Mouse (Mus musculus) splenic B cell, adult 2 months (primary cell): Measurements from ENCODE around the gene Cd86.

Experiments used
- DNase-seq: peaks from one replicate; pipeline ENCODE4 v3.0.0-alpha.2; 2011; ENCODE audit warnings: low read depth, low spot score
- H3K27me3 ChIP-seq: 2 replicates; pipeline ENCODE4 v1.6.1; 2012; ENCODE audit warnings: mild to moderate bottlenecking, low read length, moderate library complexity, mixed read lengths; ENCODE audit not compliant: control insufficient read depth, poor library complexity, insufficient read depth, severe bottlenecking
- H3K36me3 ChIP-seq: 2 replicates; pipeline ENCODE4 v1.6.1; 2012; ENCODE audit warnings: mild to moderate bottlenecking, low read length, moderate library complexity, mixed read lengths; ENCODE audit not compliant: control insufficient read depth, poor library complexity, insufficient read depth, severe bottlenecking

The Cd86 gene

DNA sequence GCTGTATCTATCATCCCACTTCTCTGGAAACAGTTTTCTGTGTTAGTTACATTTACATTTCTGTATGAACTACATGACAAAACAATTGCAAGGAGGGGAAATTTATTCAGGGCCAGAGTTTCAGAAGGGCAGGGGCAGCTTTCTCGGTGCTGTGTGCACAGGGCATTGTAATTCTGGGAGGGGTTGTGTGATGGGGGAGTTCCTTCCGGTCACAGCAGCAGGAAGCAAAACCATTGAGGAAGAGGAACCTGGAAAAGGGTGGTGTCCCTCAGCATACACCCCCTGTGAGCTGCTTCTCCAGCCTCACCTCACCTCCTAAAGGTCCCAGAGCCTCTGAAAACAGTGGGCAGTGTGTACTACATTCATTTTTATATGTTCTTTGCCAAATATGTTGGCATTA, 9.4 kb upstream of the Cd86 start:
- Histone ChIP-seq H3K36me3 (no peaks in the 10 kb centered on the region), H3K27me3 (no peaks in the 10 kb centered on the region)
- peak; percentile 44 for DNase-seq

DNA sequence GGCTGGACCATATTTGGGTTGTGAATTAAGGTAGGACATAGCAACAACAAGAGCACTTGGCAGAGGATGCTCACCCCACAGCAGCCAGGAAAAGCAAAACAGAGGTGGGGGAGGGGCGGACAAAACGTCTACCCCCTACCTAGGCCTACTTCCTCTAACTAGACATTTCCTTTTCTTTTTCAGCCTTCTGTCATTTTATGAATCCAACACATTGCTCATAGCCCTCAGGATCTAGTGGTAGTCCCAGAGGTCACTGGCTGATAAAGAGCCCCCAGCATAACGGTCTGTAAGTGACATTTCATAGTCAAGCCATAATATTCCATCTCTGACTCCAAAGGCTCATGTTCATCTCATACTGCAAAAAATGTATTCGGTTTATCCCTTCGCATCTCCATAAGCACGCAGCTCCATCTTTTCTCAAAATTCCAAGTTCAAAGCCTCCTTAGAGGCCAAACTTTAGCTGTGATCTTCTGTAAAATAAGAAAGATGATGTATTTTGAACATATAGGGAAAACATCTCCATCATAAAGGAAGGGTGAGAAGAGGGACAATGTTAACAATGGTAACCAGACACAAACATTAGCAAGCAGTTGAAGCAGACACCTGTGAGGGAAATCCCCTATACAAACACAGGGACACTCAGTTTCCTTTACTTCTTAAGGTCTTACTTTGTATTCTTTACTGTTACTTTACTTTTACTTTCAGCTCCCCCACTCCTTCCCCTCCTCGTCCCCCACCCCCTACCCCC, 8.8 kb upstream of the Cd86 start:
- H3K27me3 ChIP-seq: no peaks in the 10 kb centered on the region
- DNase-seq: peak; percentile 68
- H3K36me3 ChIP-seq: no peaks in the 10 kb centered on the region

DNA sequence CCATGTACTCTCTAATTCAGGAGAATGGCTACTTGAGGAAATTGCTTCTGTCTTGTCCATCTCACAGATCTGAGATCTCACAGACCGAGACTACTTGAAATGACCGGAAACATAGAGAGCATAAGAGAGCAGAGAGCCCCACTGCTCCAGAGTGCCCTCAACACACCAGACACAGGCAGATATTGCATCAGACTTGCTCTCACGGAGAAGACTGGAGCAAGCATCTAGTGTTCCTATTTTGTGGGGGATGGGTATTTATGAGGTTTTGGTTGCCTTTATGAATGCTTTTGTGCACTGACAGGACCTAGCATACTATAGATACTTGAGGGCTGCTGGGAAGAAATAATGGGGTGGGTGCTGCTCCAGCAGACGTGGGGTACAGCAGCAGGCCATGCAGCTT, 7.3 kb upstream of the Cd86 start:
- no peak for DNase-seq
- Histone ChIP-seq H3K27me3 (no peaks in the 10 kb centered on the region), H3K36me3 (no peaks in the 10 kb centered on the region)

DNA sequence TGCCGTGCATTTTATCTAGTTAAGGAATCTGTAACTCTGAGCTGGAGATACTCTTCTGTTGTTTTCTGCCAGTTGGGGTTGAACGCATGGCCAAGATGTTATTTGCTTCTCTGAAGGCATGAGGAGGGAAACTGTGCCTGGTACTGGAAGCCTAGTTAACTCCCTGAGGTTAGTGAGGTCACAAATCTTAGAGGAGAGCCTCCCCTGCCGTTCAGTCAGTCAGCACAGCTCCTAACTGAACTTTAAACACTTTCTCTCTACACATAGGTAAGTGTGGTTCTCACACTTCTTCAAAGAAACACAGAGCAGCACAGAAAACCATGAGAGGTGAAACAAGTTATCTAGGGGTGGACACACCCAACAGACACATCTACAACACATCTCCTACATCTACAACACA, 4.7 kb upstream of the Cd86 start:
- DNase-seq: no peak
- H3K27me3 ChIP-seq: no peaks in the 10 kb centered on the region
- no peaks in the 10 kb centered on the region for H3K36me3 ChIP-seq

GRCm38 (mm10) chr16:36666448-36667017, 652 bp upstream of the Cd86 start:
- peak; percentile 26 for DNase-seq
- H3K27me3 ChIP-seq: no peaks in the 10 kb centered on the region
- no peaks in the 10 kb centered on the region for H3K36me3 ChIP-seq

- no peak for DNase-seq
- Histone ChIP-seq H3K27me3 (no peaks in the 10 kb centered on the region), H3K36me3 (no peaks in the 10 kb centered on the region)
These were observed 2.4 kb downstream of the Cd86 start for GRCm38 (mm10) chr16:36663484-36663883.

DNA sequence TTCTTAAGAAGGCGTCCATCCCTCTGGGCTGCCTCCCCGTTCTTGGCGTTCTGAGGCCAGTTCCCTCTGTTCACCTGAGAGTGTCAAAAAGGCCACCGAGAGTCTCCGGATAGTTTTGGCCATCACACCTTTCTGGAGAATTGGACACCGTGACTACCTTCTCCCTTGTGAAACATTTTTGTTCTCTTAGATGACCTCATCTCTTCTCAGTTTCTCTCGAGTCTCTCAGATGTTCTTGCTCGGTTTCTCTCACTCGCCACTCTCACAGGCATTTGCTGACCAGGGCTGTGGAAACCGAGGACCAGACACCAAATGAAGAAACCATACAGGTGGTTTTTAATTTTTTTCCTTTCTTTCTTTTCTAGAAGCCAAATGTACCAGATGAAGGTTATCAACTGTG, 4.6 kb downstream of the Cd86 start:
- H3K27me3 ChIP-seq: no peaks in the 10 kb centered on the region
- no peak for DNase-seq
- no peaks in the 10 kb centered on the region for H3K36me3 ChIP-seq

DNA sequence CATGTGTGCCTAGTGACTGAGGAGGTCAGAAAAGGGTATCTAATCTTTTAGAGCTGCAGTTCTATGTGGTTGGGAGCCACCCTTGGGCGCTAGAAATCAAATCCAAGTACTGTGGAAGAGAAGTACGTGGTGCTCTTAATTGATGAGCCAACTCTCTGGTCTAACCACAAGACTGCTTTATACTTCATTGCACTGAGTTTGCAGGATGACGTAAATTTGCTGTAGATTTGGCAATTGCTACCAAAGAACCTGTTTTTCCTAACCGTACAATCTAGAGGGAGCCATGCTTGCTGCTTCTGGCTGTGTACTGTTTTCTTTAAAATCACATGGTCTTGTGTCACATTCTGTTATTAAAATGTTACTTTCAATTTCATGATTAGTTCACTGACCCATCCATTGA, 10.0 kb downstream of the Cd86 start:
- peak; percentile 52 for DNase-seq
- H3K27me3 ChIP-seq: no peaks in the 10 kb centered on the region
- no peaks in the 10 kb centered on the region for H3K36me3 ChIP-seq

DNA sequence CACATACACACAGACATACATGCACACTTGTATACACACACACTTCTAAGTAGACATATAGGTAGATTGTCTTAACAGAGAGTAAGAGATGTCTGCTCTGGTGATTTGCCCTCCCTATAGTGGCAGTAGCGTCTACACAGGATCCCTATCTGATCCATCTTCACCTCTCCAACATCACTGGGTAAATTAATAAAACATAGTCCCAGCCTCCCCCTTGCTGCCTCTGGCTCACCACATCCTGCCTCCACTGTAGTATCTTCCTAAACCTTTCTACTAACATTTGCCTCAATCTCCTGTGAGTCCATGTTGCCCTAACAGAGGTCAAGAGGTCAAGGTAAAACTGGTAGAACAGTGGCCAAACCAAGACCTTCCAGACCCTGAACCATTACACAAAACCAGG, 10.7 kb downstream of the Cd86 start:
- Histone ChIP-seq H3K36me3 (no peaks in the 10 kb centered on the region), H3K27me3 (no peaks in the 10 kb centered on the region)
- no peak for DNase-seq

- DNase-seq: no peak
- H3K36me3 ChIP-seq: no peaks in the 10 kb centered on the region
- no peaks in the 10 kb centered on the region for H3K27me3 ChIP-seq
These were observed 14.6 kb downstream of the Cd86 start for GRCm38 (mm10) chr16:36651174-36651766.

GRCm38 (mm10) chr16:36650511-36650910, 15.4 kb downstream of the Cd86 start:
- H3K36me3 ChIP-seq: no peaks in the 10 kb centered on the region
- no peaks in the 10 kb centered on the region for H3K27me3 ChIP-seq
- no peak for DNase-seq

GRCm38 (mm10) chr16:36649304-36649703, 16.6 kb downstream of the Cd86 start:
- H3K36me3 ChIP-seq: no peaks in the 10 kb centered on the region
- H3K27me3 ChIP-seq: no peaks in the 10 kb centered on the region
- no peak for DNase-seq

- Histone ChIP-seq H3K27me3 (no peaks in the 10 kb centered on the region), H3K36me3 (no peaks in the 10 kb centered on the region)
- no peak for DNase-seq
These were observed 20.8 kb downstream of the Cd86 start for GRCm38 (mm10) chr16:36645124-36645523.

DNA sequence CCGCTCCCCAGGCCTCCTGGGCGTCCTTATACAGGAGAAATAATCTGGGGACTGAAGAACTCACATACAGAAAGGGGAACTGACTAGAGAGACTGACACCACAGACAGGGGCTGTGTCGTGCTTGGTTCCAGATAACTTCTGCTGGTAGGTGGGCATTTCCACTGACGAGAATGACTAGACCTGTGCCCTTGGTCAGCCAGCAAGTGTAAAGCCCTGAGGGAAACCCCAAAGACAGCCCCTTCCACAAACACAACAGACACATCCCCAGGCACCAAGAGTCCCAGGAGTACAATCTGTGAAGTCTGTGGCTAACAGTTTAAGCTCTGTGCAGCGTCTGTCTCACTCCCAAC, 23.2 kb downstream of the Cd86 start:
- Histone ChIP-seq H3K36me3 (no peaks in the 10 kb centered on the region), H3K27me3 (no peaks in the 10 kb centered on the region)
- DNase-seq: peak; percentile 57

GRCm38 (mm10) chr16:36641830-36642695, 23.8 kb downstream of the Cd86 start:
- Histone ChIP-seq H3K36me3 (no peaks in the 10 kb centered on the region), H3K27me3 (no peaks in the 10 kb centered on the region)
- no peak for DNase-seq
